Mouse (Mus musculus) thymus, postnatal 25 days (tissue): ENCODE data around the gene Nav2.

Experiments used
- DNase-seq: peaks from one replicate; pipeline ENCODE4 v3.0.0; 2022

Nav2 gene

DNA sequence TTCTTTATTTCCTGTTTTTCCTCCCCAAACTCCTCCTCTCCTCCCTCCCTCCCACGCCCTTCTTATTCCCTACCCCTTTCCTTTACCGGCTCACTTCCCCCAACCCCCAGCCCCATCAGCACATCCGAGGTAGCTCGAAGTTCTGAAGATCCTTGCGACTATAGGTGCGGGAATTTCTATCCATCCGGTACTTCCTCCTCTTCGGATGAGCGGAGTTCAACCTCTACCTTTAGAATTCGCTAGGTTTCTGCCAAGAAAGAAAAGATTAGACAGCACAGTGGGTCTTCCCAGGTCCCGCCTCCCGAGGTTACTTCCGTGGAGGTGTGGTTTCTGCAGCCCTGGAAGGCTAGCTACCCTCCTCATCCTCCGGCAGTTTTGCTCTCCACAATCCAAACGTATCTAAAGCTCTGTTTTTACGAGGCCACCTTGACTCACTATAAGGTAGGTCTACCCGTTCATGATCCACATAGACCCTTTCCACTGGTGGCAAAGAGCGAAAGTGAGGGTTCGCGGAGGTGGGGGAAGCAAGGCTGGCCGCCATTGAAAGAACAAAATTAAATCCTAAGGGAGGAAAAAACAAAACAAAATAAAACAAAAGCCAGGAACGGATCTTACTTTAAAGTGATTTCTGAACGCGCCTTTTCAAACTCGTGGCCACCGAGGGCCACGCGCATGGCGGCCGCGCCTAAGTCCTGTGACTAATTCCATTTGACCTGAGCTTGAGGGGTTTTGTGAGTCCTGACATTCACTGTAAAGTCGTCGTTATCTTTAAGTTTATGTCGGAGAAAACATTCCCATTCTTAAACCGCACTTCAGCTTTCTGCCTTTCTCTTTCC, 730.6 kb downstream of the Nav2 start:
- no peak for DNase-seq

DNA sequence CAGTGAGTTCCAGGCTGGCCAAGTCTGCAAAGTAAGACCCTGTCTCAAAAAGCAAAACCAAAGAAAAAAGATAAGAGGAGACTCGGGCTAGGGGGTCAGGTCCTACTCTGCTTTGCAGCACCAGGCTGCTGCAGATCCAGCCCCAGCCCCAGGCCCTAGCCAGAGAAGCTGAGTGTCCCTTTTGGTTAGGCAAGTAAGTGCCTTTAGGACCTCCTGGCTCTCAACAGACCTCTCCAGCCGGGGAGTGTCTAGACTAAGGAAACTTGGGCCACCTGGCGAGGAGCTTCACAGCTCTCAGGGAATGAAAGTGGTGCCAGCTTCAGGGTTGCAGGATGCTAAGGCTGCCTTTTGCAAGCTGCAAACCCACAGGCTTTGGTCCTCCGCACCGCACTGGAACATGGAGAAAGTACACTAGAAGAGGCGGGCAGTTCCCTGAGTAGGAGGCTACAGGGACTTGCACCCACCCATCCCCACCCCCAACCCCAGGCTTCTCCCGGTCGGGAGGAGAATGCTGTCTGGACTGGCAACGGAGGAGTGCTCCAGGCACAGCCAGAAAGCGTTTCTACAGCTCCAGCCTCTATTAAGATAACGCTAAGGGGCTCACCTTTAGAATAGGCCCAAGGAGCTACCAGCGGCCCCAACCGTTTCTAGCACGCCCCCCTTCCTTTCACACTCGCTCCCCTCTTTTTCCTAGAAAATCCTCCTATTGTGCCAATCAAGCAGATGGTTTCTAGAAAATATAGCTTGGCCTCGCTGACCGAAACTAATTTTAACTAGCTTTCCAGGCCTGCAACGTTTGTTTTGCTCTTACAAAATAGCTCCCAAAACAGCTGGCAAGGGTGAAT, 731.6 kb downstream of the Nav2 start:
- no peak for DNase-seq

DNA sequence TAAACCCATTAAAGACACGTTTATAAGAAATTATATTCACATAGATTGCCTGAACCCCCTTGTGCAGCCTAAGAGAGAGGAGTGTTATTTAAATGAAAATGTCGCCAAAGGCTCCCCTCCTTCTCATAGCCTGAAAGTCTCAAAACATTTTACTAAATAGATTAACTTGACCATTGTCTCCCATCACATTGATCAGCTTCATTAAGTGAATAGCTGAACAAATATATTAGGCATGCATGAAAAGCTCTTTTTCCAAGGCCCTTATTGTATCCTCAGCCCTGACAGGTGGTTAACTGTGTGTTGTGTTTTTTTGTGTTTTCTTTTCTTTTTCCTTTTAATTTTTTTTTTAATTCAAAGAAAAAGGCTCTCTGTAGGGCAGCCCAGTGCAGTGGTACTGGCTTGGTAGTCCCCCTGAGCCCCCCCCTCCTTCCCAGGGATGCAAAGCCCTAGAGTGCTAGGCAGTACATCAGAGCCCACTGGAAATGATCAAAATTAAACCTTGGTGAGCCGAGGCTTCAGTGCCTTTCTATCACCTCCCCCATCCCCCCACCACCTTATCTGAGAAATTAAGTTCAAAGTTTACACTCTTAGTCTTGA, 732.3 kb downstream of the Nav2 start:
- no peak for DNase-seq
